Mouse (Mus musculus) kidney, postnatal 4 days (tissue): ENCODE measurements at regions not wholly inside any gene's neighbourhood (a gene's known extent, or its start where the extent isn't known, plus 50 kb on each side); places are given as distances from the start of the nearest gene placed in this dataset.
A peak's percentile ranks its signal among the peaks of the same experiment; 100 is the strongest.

Experiments
- DNase-seq, 2 experiments: peaks; one replicate each; pipeline ENCODE4 v3.0.0; 2021; ENCODE audit warnings: mixed read lengths in 2 of 2

GRCm38 (mm10) chr4:150724823-150725222 lies 72.8 kb upstream of the Slc45a1 start:
- peak in 1 of 2 experiments; percentile 60 for DNase-seq

- no peak for DNase-seq
Observed at GRCm38 (mm10) chr4:150721619-150722283, 69.8 kb upstream of the Slc45a1 start.

GRCm38 (mm10) chr4:150717866-150718265 lies 65.9 kb upstream of the Slc45a1 start:
- DNase-seq = peak in 1 of 2 experiments; percentile 38

- peak; percentile 37 to 56 for DNase-seq
Observed at GRCm38 (mm10) chr4:150715051-150715450, 63.1 kb upstream of the Slc45a1 start.

- DNase-seq = peak in 1 of 2 experiments; percentile 29
Observed at GRCm38 (mm10) chr4:150713291-150713690, 61.3 kb upstream of the Slc45a1 start.

GRCm38 (mm10) chr4:150712856-150713255 lies 60.9 kb upstream of the Slc45a1 start:
- no peak for DNase-seq

GRCm38 (mm10) chr4:150711646-150712045 lies 59.7 kb upstream of the Slc45a1 start:
- no peak for DNase-seq

GRCm38 (mm10) chr4:150709391-150710130 lies 57.6 kb upstream of the Slc45a1 start:
- peak; percentile 52 to 73 for DNase-seq

- peak; percentile 68 to 78 for DNase-seq
Observed at GRCm38 (mm10) chr4:150708572-150708984, 56.6 kb upstream of the Slc45a1 start.

- DNase-seq = peak; percentile 77 to 85
Observed at GRCm38 (mm10) chr4:150707725-150708571, 56.0 kb upstream of the Slc45a1 start.

- peak in 1 of 2 experiments; percentile 57 for DNase-seq
Observed at GRCm38 (mm10) chr4:150706793-150707724, 55.1 kb upstream of the Slc45a1 start.

GRCm38 (mm10) chr4:150706291-150706690 lies 54.3 kb upstream of the Slc45a1 start:
- peak in 1 of 2 experiments; percentile 30 for DNase-seq

- no peak for DNase-seq
Observed at GRCm38 (mm10) chr4:150703266-150703665, 51.3 kb upstream of the Slc45a1 start.
